Mouse (Mus musculus): ENCODE results near the gene Tgfbr3.

Tgfbr3 gene

DNA sequence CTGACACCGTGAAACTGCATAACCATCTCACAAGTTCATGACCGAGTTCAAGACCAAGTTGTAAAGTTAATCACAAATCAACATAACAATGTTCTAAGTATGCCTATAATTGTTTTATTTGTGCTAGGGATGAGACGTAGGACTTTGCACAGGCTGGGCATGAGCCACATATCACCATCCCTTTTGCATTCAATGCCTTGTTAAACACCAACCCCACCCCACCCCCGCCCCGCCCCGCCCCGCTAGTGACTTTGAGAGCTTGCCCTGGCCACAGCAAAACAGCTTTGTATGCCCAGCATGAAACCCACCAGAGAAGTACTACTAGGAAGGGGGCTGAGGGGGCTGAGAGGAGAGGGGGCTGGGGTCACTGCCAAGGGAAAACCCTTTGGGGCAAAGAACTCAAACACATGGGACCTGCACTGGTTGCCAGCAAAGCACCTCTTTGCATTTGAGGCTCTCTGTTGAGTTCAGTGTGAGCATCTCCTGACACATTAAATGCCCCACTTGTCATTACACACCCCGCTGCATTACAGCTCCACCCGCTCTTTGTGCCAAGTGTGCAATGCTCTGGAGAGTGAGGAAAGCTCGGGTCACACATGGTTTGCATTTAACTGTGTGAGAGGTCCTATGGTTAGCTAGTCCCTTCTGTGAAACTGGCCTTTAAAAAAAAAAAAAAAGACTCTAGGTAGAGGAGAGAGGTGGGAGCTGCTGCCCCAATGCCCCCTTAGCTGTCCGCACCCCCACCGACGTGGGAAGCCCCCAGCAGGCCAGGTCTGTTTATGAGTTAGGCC is 179.1 kb downstream of the Tgfbr3 start:
- no peak for DNase-seq (ENCODE audit: low spot score)

DNA sequence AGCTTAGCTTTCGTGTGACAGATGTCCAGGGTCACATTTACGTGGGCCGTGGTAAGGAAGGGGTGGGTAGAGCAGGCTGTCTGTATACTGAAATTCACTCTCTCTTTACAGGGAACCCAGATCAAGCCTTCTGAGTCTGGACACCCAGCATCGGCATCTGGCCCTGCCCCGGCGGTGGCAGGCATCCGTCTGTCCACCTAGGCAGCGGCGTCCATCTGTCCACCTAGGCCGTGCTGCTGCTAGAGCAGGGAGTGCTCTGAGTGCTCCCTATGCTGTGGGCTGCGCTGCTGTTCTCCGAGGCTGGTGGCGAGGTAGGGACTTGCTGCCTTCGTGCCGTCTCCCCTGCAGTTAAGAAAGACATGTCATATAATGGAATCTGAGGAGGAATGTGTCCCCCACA is 180.0 kb downstream of the Tgfbr3 start:
- DNase-seq (ENCODE audit: low spot score): no peak

- DNase-seq (ENCODE audit: low spot score): no peak
Observed at GRCm38 (mm10) chr5:107106793-107107192, 182.6 kb downstream of the Tgfbr3 start.

GRCm38 (mm10) chr5:107106139-107106538 is 183.3 kb downstream of the Tgfbr3 start:
- no peak for DNase-seq (ENCODE audit: low spot score)

GRCm38 (mm10) chr5:107103591-107103990 is 185.8 kb downstream of the Tgfbr3 start:
- DNase-seq (ENCODE audit: low spot score): no peak

DNA sequence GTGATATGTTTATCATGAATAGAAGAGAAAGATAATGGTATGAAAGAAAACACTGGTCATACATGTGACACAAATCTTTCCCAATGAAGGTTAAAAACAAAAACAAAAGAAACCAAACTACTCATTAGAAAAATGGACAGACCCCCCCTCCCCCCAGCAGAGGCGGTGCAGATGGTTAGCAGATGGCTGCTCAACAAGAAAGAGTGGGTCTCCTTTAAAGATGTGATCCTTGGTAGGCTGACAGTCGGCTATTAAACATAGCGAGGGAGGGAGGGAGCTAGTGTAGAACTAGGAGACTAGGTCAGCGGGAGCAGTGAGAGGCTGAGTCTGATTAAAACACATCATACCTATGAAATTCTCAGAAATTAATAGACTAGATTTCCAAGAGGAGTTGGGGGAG is 186.5 kb downstream of the Tgfbr3 start:
- no peak for DNase-seq (ENCODE audit: low spot score)

GRCm38 (mm10) chr5:107101684-107102083 is 187.7 kb downstream of the Tgfbr3 start:
- no peak for DNase-seq (ENCODE audit: low spot score)

DNA sequence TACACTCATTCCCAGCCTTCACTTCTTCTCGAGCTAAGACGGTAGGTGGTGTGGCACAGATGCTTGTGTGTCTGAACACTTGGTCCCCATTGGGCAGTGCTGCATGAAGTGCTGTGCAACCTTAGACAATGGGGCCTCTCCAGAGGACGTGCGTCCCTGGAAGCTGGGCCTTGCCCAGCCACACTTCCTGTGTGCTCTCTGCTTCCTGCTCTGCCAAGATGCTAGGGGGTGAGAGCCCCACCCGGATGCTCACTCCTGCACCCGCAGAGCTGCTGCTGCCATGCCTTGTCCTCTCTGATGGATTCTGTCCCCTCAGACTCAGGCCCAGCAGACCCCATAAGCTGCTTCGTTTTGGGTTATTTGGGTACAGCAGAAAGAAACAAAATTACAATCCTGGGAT is 188.3 kb downstream of the Tgfbr3 start:
- DNase-seq (ENCODE audit: low spot score): no peak

DNA sequence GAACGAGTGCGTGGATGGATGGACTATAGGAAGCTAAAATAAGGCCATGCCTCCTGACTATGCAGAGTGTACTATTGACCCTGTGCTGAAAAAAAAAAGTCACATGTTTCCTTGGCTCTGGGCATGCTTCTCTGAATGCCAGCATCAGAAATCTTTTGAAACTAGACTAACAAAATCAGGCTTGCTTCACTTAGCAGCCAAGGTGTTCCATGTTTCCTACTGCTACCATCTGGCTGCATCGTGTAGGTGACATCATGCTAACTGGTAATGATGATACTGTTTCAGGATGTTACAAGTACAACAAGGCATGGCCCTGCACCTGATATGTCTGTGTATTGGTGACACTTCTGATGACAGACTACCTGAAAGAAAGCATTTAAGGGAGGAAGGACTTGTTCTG is 189.8 kb downstream of the Tgfbr3 start:
- no peak for DNase-seq (ENCODE audit: low spot score)

GRCm38 (mm10) chr5:107099076-107099475 is 190.4 kb downstream of the Tgfbr3 start:
- DNase-seq (ENCODE audit: low spot score): no peak

- DNase-seq (ENCODE audit: low spot score): no peak
Observed at GRCm38 (mm10) chr5:107098007-107098406, 191.4 kb downstream of the Tgfbr3 start.

DNA sequence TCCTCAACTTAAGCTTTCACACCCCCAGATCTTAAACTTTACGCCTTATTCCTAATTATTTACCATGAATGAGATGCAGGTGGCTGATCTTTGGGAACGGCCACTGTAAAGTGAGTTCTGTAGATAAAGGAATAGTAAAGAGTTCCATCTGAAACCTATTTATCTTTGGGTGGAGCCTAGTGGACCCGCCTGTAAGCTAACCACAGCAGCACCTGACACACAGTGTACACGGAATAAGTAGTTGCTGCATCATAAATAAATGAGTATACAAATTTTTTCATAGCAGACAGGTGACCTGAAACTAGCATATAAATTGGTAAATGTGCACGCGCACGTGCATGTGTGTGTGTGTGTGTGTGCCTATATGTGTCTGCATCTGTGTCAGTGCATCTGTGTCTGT is 192.1 kb downstream of the Tgfbr3 start:
- DNase-seq (ENCODE audit: low spot score): no peak

DNA sequence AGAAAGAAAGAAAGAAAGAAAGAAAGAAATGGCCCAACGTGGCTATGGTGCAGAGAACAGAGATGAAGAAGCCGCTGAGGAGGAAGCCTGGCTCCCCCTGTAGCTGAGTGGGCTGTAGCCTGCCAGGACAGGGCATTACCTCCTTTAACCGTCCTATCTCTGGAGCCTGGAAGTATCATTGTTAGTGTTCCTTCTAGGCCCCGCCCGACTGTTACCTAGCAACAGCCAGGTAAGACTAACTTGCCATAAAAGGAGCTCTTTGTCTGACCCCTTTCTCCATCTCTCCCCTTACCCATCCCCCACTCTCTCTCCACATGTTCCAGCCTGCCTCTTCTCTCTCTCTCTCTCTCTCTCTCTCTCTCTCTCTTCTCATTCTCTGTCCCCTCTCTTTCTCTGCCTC is 195.2 kb downstream of the Tgfbr3 start:
- no peak for DNase-seq (ENCODE audit: low spot score)

DNA sequence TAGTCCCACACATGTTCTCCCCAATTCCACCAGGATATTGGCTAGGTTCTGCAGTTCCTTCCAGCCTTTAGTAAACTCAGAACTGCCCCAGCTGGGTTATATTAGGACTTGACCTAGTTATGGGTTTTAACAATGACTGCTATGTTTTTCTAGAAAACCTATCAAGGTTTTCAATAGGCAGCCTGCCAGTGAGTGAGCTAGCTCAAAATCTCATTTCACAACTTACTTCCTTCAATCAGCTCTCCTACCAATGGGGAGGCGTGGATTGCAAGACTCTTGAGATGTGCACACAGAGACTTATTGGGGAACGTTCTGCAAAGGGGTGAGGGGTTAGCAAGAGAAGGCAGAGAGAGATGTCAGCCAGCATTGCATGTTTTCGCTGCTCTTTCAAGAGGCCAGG is 196.2 kb downstream of the Tgfbr3 start:
- no peak for DNase-seq (ENCODE audit: low spot score)

DNA sequence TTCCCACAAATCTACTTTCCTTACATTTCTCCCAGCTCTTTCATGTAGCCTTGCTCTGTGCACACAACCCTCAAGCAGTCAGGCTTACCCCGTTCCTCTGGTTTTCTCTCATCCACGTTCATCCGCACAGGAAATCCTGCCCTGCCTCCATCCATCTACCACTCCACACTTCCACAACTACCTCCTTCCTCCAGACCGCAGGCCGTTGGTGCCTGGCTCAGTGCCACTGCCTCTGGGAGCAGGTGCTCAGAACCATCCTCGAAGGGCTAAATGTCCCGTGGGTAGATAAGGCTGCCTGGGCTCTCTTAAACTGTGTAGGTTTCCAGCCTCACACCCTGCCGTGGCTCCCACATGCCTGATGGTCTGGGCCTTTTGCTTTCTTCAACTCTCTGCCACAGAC is 197.3 kb downstream of the Tgfbr3 start:
- no peak for DNase-seq (ENCODE audit: low spot score)

GRCm38 (mm10) chr5:107089966-107090365 is 199.5 kb downstream of the Tgfbr3 start:
- DNase-seq (ENCODE audit: low spot score): no peak

GRCm38 (mm10) chr5:107087829-107088808 is 201.3 kb downstream of the Tgfbr3 start:
- no peak for DNase-seq (ENCODE audit: low spot score)

- DNase-seq (ENCODE audit: low spot score): no peak
Observed at GRCm38 (mm10) chr5:107087291-107087690, 202.1 kb downstream of the Tgfbr3 start.

- no peak for DNase-seq (ENCODE audit: low spot score)
Observed at GRCm38 (mm10) chr5:107086166-107086565, 203.3 kb downstream of the Tgfbr3 start.

DNA sequence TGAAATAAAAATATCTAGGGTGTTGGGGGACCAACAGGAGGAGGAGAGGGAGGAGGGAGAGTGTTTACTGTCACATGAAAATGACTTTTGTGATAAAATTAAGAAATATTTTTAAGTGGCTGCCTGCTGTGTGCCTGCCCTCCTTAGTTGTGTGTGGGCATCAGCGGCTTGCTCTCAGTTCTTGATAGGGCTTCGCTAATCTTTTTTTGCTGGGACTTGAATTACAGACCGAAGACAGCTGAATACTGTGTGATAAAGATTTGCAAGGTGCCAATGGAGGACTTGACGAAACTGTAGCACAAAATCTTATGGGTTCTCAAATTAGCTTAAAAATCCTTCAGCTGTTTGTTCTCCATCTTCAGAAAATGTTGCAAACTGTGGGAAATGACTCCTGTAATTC is 205.0 kb downstream of the Tgfbr3 start:
- DNase-seq (ENCODE audit: low spot score): no peak

GRCm38 (mm10) chr5:107082011-107082410 is 207.4 kb downstream of the Tgfbr3 start:
- no peak for DNase-seq (ENCODE audit: low spot score)

DNA sequence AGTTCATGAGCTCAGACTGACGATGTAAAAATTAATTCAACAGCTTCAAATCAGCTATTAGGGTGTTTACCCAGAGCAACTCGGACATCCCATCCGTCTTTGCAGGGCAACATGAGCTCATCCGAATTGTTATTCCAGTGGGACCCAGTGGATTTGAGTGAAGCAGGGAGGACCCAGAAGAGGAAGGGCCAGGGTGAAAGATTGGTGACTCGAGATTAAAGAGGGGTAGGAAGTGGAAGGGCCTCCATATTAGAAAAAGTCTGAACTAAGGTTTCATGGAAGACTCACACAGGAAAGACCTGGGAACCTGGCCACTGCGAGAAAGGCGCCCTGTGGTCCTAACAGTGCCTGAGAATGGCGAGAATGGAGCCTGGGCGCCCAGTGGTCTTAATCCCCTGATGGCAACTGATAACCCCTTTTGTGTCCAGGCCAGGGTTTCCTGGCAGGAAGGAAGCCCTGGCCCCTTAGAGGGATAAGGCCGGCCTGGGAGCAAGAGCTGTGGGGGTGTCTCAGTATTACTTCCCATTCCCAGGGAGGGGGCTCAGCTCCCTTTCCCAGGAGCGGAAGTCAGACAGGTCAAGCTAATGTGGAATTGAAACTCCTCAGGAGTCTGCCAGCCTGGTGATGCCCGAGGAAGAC is 208.3 kb downstream of the Tgfbr3 start:
- no peak for DNase-seq (ENCODE audit: low spot score)

DNA sequence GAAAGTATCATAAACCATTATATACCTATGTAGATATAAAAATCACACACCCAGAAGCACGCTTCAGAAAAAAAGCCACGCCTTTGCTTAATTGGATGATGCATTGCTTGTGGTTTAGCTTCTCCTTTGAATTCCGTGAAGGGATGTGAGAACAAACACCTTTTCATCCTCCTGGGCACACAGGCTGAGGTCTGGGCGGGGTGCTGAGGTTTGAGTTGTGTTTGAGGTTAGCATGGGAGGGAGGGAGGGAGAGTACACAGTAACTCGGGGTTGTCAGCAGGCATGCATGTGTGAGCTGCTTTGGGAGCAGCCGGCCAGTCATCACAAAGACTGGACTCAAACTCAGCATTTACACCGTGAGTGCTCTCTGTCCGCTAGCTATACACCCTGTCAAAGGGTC is 209.5 kb downstream of the Tgfbr3 start:
- DNase-seq (ENCODE audit: low spot score): no peak
